Mouse (Mus musculus) G1E (cell line): ENCODE data around the gene Igf2bp3. TPM values are rescaled to one million over a fixed set of nuclear protein-coding genes. Genes with fewer than 3 reads are reported as not detected.
"Not testable (repeated sequence)": the region's sequence is repeated elsewhere in the genome, so short reads cannot be mapped to it uniquely, and the experiment has no call there.

Experiments used
- ATAC-seq: 2 replicates; pipeline ENCODE4 v1.8.0; 2016; ENCODE audit warnings: mild to moderate bottlenecking; ENCODE audit not compliant: insufficient number of reproducible peaks, poor library complexity, low FRiP score, severe bottlenecking; ENCODE audit errors: extremely low read depth
- DNase-seq: peaks from one replicate; pipeline ENCODE4 v3.0.0; 2012; ENCODE audit warnings: low spot score
- H3K27me3 ChIP-seq: 2 replicates; pipeline ENCODE4 v1.6.1; 2012; ENCODE audit warnings: mild to moderate bottlenecking, low read length, inconsistent platforms; ENCODE audit not compliant: insufficient read depth
- H3K36me3 ChIP-seq: replicated peaks from 2 replicates; pipeline ENCODE3; 2012; ENCODE audit warnings: mild to moderate bottlenecking, inconsistent platforms
- H3K4me1 ChIP-seq: 2 replicates; pipeline ENCODE4 v1.6.1; 2012; ENCODE audit warnings: low read depth, low read length, inconsistent platforms, mixed read lengths; ENCODE audit not compliant: insufficient read depth
- H3K4me3 ChIP-seq: 2 replicates; pipeline ENCODE4 v1.5.1; 2012; ENCODE audit warnings: low read depth, mild to moderate bottlenecking, inconsistent platforms, low read length, moderate library complexity, mixed read lengths
- H3K9me3 ChIP-seq: replicated peaks from 2 replicates; pipeline ENCODE4 v1.6.1; 2012; ENCODE audit warnings: inconsistent platforms
- CTCF ChIP-seq: IDR thresholded peaks from 2 replicates; pipeline ENCODE4 v1.5.1; 2012; ENCODE audit warnings: low read depth, low read length, inconsistent platforms, mixed read lengths
- GATA1 ChIP-seq: IDR thresholded peaks from 2 replicates; pipeline ENCODE4 v1.6.1; 2012; ENCODE audit warnings: borderline replicate concordance, low read length, inconsistent platforms, mixed read lengths
- GATA2 ChIP-seq: IDR thresholded peaks from 2 replicates; pipeline ENCODE4 v1.6.1; 2012; ENCODE audit warnings: low read depth, low read length, inconsistent platforms, borderline replicate concordance
- POLR2AphosphoS5 ChIP-seq: IDR thresholded peaks from 2 replicates; pipeline ENCODE4 v1.6.1; 2012; ENCODE audit warnings: low read depth, low read length, inconsistent platforms; ENCODE audit not compliant: insufficient replicate concordance
- TAL1 ChIP-seq: conservative IDR thresholded peaks from 2 replicates; pipeline ENCODE4 v1.6.1; 2012; ENCODE audit warnings: low read depth, low read length, inconsistent platforms, mixed read lengths
- polyA plus RNA-seq: library from polyadenylated mRNA; stranded (reverse); fragments of >175 nt; gene quantifications from 2 replicates; pipeline ENCODE4 v1.2.3, GENCODE M21; 2012
- total RNA-seq, 2 experiments: library from RNA; stranded (forward) in 1 of 2; stranded (reverse) in 1 of 2; fragments of 200-1000 nt in 1 of 2; fragments of >200 nt in 1 of 2; fragmentation: Nextera tagmentation in 1 of 2; gene quantifications; 2 replicates each; pipeline ENCODE4 v1.2.3; 2014 to 2017

The Igf2bp3 gene
- total RNA-seq (2014; fragmentation: Nextera tagmentation) (50.9 and 56.3 TPM in 2 replicates), total RNA-seq (2017) (36.1 and 41.2 TPM in 2 replicates), polyA plus RNA-seq (18.5 and 25.9 TPM in 2 replicates)

DNA sequence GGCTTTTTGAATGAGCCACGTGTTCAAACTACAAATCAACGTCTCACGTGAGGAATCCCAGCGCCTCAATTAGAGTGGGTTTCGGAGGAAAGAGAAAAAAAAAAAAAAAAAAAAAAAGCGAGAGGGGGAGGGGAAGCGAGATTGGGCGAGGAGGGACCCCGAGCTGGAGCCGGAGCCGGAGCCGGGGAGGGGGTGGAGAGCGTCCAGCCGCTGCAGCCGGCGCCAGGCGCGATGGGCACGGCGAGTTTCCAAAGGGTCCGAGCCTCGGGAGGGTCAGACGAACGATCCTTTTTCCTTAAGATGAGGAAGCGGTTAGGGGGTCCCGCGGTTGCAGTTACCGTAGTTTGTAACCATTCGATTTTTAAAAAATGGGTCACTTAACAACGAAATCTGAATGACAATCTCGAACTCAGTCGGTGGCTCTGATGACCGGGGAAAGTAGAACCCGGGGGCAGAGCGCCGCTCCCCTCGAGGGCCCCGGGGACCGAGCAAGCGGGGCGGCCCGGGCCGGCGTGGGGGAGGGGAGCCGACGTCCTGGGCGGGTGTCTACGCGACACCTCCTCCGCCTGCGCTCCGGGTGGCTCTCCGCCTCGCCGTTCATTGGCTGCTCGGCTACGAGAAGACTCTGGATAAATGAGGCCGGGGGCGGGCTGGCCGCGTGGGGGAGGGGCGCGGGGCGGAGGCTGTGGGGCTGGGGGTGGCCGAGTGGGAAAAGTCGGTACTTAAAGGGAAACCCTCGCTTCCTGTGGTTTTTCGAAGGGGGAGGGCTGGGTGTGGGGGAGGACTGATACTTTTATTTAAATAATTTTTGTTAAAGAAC is at the start of gene Igf2bp3:
TSS of gene Igf2bp3 (minus strand) at position 30 of the 820 bp plus-strand sequence.
- peaks cover 35% of the 10 kb centered on the region for H3K4me1 ChIP-seq
- peaks cover 19% of the 10 kb centered on the region for H3K36me3 ChIP-seq
- ATAC-seq: peak; percentile 61
- no peaks in the 10 kb centered on the region for H3K9me3 ChIP-seq
- peak within 1 kb of the TSS; percentile 89 for H3K4me3 ChIP-seq
- no peak for TF ChIP-seq GATA1
- TF ChIP-seq GATA2: no peak
- TF ChIP-seq TAL1: no peak
- TF ChIP-seq POLR2AphosphoS5: no peak
- no peak for TF ChIP-seq CTCF
- no peaks in the 10 kb centered on the region for H3K27me3 ChIP-seq
- DNase-seq: peak; percentile 82

DNA sequence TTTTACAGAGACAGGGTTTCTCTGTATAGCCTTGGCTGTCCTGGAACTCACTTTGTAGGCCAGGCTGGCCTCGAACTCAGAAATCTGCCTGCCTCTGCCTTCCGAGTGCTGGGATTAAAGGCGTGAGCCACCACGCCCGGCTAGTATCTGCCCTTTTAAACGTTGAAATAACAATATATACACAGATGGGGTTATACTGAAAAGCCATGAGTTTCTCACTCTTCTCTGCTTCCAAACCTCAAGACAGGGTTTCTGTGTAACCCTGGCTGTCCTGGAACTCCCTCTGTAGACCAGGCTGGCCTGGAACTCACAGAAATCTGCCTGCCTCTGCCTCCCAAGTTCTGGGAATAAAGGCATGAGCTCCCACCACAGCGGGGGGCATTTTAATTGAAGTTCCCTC is 49.7 kb upstream of the Igf2bp3 start:
- ATAC-seq, DNase-seq, H3K27me3 ChIP-seq, H3K4me3 ChIP-seq, H3K9me3 ChIP-seq, H3K36me3 ChIP-seq: not testable (repeated sequence)
- H3K4me1 ChIP-seq: peaks cover 19% of the 10 kb centered on the region

DNA sequence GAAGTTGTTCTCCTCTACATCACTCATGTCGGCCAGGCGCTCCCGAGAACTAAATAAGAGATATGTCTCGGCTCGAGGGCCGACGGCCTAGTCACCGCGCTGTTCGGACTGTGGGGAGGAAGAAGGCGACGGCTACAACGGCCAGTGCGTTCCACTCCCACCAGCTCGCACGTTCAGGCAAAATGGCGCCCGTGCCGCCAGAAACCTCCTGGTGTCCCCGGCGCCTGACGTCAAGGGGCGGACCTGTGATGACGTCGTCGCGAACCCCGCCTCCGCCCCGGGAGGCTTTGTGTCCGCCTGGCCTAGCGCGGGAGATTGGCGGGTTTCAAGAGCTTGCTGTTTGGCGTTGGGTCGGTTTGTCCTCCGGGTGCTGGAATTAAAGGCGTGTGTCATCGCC is 49.1 kb upstream of the Igf2bp3 start, which contains the start of gene Tra2a:
TSS of gene Tra2a (minus strand) at position 187 of the 397 bp plus-strand sequence.
- no peaks in the 10 kb centered on the region for H3K9me3 ChIP-seq
- H3K36me3 ChIP-seq: peaks cover 13% of the 10 kb centered on the region
- DNase-seq (peak; percentile 92), ATAC-seq (peak; percentile 94)
- TF ChIP-seq POLR2AphosphoS5 (no peak), GATA1 (no peak), TAL1 (no peak), CTCF (no peak)
- H3K4me3 ChIP-seq: peak within 1 kb of the TSS; percentile 98
- H3K27me3 ChIP-seq: 0 out of 2 replicates have a peak, but pooled peaks cover 2% of the 10 kb centered on the region
- peaks cover 19% of the 10 kb centered on the region for H3K4me1 ChIP-seq

- 0 out of 2 replicates have a peak, but pooled peaks cover 2% of the 10 kb centered on the region for H3K27me3 ChIP-seq
- TF ChIP-seq GATA2: no peak
- no peak for TF ChIP-seq CTCF
- no peak for TF ChIP-seq GATA1
- no peak for TF ChIP-seq TAL1
- TF ChIP-seq POLR2AphosphoS5: no peak
- peaks cover 15% of the 10 kb centered on the region for H3K36me3 ChIP-seq
- no peaks in the 10 kb centered on the region for H3K9me3 ChIP-seq
- DNase-seq (peak; percentile 51), ATAC-seq (no peak)
- peaks cover 19% of the 10 kb centered on the region for H3K4me1 ChIP-seq
- H3K4me3 ChIP-seq: peak overlapping the region; percentile 98
Measured at GRCm38 (mm10) chr6:49263081-49263846, 48.5 kb upstream of the Igf2bp3 start.

GRCm38 (mm10) chr6:49262421-49262820 is 47.7 kb upstream of the Igf2bp3 start:
- 0 out of 2 replicates have a peak, but pooled peaks cover 2% of the 10 kb centered on the region for H3K27me3 ChIP-seq
- H3K36me3 ChIP-seq: peaks cover 22% of the 10 kb centered on the region
- TF ChIP-seq GATA2 (no peak), GATA1 (no peak), TAL1 (no peak), POLR2AphosphoS5 (no peak)
- ATAC-seq (no peak), DNase-seq (no peak)
- peak overlapping the region; percentile 98 for H3K4me3 ChIP-seq
- H3K9me3 ChIP-seq: no peaks in the 10 kb centered on the region
- peaks cover 26% of the 10 kb centered on the region for H3K4me1 ChIP-seq

DNA sequence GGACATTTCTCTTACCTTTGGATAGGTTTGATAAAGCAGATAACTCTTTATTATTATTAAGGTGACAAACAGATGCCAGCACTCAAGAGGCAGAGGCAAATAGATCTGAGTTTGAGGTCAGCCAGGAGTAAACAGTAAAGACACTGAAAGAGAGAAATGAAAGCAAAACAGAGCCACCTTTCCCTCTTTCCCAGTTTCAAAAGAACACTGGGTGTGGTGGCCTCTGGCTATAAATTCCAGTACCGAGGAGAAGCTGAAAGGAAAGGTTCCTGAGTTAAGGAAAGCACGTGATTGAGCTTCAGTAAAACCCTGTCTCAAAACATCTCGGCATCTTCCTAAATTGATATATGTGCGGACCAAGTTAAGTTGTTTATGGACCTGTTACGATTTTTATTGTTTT is 45.0 kb upstream of the Igf2bp3 start:
- Histone ChIP-seq H3K4me3 (no peak overlapping the region), H3K27me3 (no peaks in the 10 kb centered on the region), H3K4me1 (peaks cover 26% of the 10 kb centered on the region), H3K9me3 (no peaks in the 10 kb centered on the region), H3K36me3 (peaks cover 25% of the 10 kb centered on the region)
- DNase-seq: no peak
- no peak for ATAC-seq
- no peak for TF ChIP-seq TAL1
- no peak for TF ChIP-seq GATA2
- TF ChIP-seq POLR2AphosphoS5: no peak
- TF ChIP-seq GATA1: no peak
- no peak for TF ChIP-seq CTCF
